Mouse (Mus musculus) heart, postnatal 36 days (tissue): ENCODE data around the gene Ttc9c. TPM values are rescaled to one million over a fixed set of nuclear protein-coding genes. Genes with fewer than 3 reads are reported as not detected.

Experiments used
- DNase-seq, 2 experiments: peaks; one replicate each; pipeline ENCODE4 v3.0.0; 2021 to 2022
- intact Hi-C: fragments of 180-260 bp; cut with DNase I; formaldehyde crosslinking; loops from one replicate; pipeline ENCODE4 v1.15.1; 2025
- total RNA-seq, 2 experiments: library from RNA; stranded (reverse); gene quantifications; 2 replicates each; pipeline ENCODE4 v1.2.3; 2021

The Ttc9c gene
- total RNA-seq, 2 experiments from 2014 or later, result 11.6 to 14.7 TPM

GRCm38 (mm10) chr19:8831262-8831661, 12.1 kb upstream of the Ttc9c start:
- intact Hi-C loops, result no loop called here
- no peak for DNase-seq

- intact Hi-C loops, result no loop called here
- DNase-seq, result no peak
These were observed 11.5 kb upstream of the Ttc9c start for GRCm38 (mm10) chr19:8830664-8831063.

- no peak for DNase-seq
These were observed 10.5 kb upstream of the Ttc9c start, which contains the start of gene AC129217.1 for GRCm38 (mm10) chr19:8829660-8830059. Gene AC129217.1, plus strand, starts transcription at chr19:8829773.

GRCm38 (mm10) chr19:8822696-8823095, 3.6 kb upstream of the Ttc9c start:
- intact Hi-C loops, result loop anchor here (5.0 kb wide), 2 partner anchors 65 to 100 kb away; partner anchors contain the start of genes Nxf1 and Slc3a2
- DNase-seq, result no peak

More at GRCm38 (mm10) chr19:8829660-8830059, 10.5 kb upstream of the Ttc9c start, which contains the start of gene AC129217.1:
- intact Hi-C loops, result no loop called here

GRCm38 (mm10) chr19:8821146-8821545, 2.0 kb upstream of the Ttc9c start:
- intact Hi-C loops, result loop anchor here (2.0 to 5.0 kb wide), 3 partner anchors 16 to 99 kb away; partner anchors contain the start of genes Bscl2, Nxf1 and Slc3a2
- no peak for DNase-seq

- intact Hi-C loops, result loop anchor here (2.0 to 5.0 kb wide), 3 partner anchors 16 to 98 kb away; partner anchors contain the start of genes Bscl2, Nxf1 and Slc3a2
- DNase-seq, result no peak
These were observed 1.4 kb upstream of the Ttc9c start for GRCm38 (mm10) chr19:8820424-8820956.

GRCm38 (mm10) chr19:8819596-8820423, 677 bp upstream of the Ttc9c start, which contains the start of gene Hnrnpul2:
Gene Hnrnpul2, plus strand, starts transcription at chr19:8820010.
- DNase-seq, result peak; percentile 98
- intact Hi-C loops, result loop anchor here (2.0 to 5.0 kb wide), 3 partner anchors 17 to 98 kb away; partner anchors contain the start of genes Bscl2, Nxf1 and Slc3a2

GRCm38 (mm10) chr19:8818301-8818798, 783 bp downstream of the Ttc9c start:
- no peak for DNase-seq
- intact Hi-C loops, result no loop called here

GRCm38 (mm10) chr19:8817001-8817400, 2.1 kb downstream of the Ttc9c start:
- no peak for DNase-seq
- intact Hi-C loops, result loop anchor here (2.0 kb wide), 1 partner anchor 14 kb away; the partner anchor contains the start of gene Zbtb3

GRCm38 (mm10) chr19:8815812-8816211, 3.3 kb downstream of the Ttc9c start:
- no peak for DNase-seq
- intact Hi-C loops, result loop anchor here (2.0 kb wide), 1 partner anchor 13 kb away; the partner anchor contains the start of gene Zbtb3

GRCm38 (mm10) chr19:8806810-8807209, 12.3 kb downstream of the Ttc9c start:
- DNase-seq, result no peak
- intact Hi-C loops, result no loop called here

- intact Hi-C loops, result loop anchor here (2.0 kb wide), 1 partner anchor 13 kb away; no protein-coding TSS in a partner anchor
- no peak for DNase-seq
These were observed 15.1 kb downstream of the Ttc9c start for GRCm38 (mm10) chr19:8803879-8804660.

GRCm38 (mm10) chr19:8803204-8803780, 15.8 kb downstream of the Ttc9c start:
- no peak for DNase-seq
- intact Hi-C loops, result loop anchor here (2.0 kb wide), 1 partner anchor 14 kb away; no protein-coding TSS in a partner anchor

GRCm38 (mm10) chr19:8802130-8802821, 16.9 kb downstream of the Ttc9c start, which contains the start of gene Zbtb3:
Gene Zbtb3, plus strand, starts transcription at chr19:8802555.
- peak; percentile 86 to 89 for DNase-seq
- intact Hi-C loops, result loop anchor here (2.0 kb wide), 1 partner anchor 15 kb away; no protein-coding TSS in a partner anchor

- intact Hi-C loops, result no loop called here
- DNase-seq, result no peak
These were observed 20.2 kb downstream of the Ttc9c start for GRCm38 (mm10) chr19:8798947-8799315.

- peak; percentile 86 to 89 for DNase-seq
- intact Hi-C loops, result no loop called here
These were observed 20.7 kb downstream of the Ttc9c start, which contains the start of gene Polr2g for GRCm38 (mm10) chr19:8798264-8798946. Gene Polr2g, minus strand, starts transcription at chr19:8798577.

GRCm38 (mm10) chr19:8790171-8790570, 29.0 kb downstream of the Ttc9c start:
- intact Hi-C loops, result no loop called here
- DNase-seq, result no peak

GRCm38 (mm10) chr19:8789171-8789570, 30.0 kb downstream of the Ttc9c start:
- no peak for DNase-seq
- intact Hi-C loops, result no loop called here
